Mouse (Mus musculus) cortical plate, adult 2 months (tissue): ENCODE results near the gene Gm28035.

Experiments used
- CTCF ChIP-seq: fragments of 200-500 bp; IDR thresholded peaks from 2 replicates; pipeline ENCODE4 v1.5.1; 2011; ENCODE audit warnings: mild to moderate bottlenecking, control low read depth, low read length; ENCODE audit not compliant: insufficient read depth; ENCODE audit errors: extremely low read depth
- POLR2A ChIP-seq: fragments of 200-500 bp; IDR thresholded peaks from 2 replicates; pipeline ENCODE4 v1.6.1; 2011; ENCODE audit warnings: mild to moderate bottlenecking, low read length, control low read depth; ENCODE audit not compliant: insufficient read depth; ENCODE audit errors: extremely low read depth

DNA sequence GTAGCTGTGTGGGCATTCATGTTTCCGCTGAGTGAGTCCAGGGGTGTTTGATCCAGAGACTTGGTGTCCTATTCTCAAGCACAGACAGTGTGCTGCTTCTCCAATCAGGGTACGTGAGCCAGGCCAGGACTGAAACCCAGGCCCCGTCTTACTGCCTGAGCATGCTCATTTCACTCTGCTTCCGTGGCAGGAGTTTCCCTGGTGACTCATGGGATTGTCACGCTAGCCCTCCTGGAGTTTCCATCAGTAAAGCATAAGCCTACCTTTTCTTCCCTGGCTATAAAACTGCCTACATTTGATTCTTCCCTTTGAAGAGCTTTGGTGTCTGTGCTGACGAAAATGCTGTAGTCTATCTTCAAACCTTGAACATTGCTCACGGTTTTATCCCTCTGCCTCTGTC is 82.7 kb downstream of the Gm28035 start:
- TF ChIP-seq CTCF, result no peak
- TF ChIP-seq POLR2A, result no peak
